Mouse (Mus musculus) MEL-GATA-1-ER (cell line): ENCODE results near the gene Dennd5b.
A peak's percentile ranks its signal among the peaks of the same experiment; 100 is the strongest.
"Not testable (repeated sequence)": the region's sequence is repeated elsewhere in the genome, so short reads cannot be mapped to it uniquely, and the experiment has no call there.

Experiments used
- DNase-seq: peaks from one replicate; pipeline ENCODE4 v3.0.0-alpha.2; 2012; ENCODE audit warnings: low read depth; ENCODE audit errors: extremely low read depth

Dennd5b gene

DNA sequence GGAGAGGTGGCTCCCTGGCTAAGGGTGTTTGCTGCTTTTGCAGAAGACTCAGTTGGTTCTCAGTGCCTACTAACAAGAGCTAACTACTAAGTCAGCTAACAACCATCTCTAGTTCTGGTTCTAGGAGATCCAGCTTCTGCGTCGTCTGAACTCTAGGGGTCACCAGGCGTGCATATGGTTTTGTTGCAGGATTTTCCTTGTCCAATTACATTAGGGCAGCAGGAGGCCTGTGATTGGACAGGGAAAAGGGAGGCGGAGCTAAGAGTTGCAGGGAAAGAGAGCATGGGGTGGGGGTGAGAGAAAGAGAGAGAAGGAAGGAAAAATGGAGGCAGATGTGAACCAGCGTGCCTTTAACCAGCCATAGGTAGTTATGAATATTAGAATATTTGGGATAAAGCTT, 83.0 kb downstream of the Dennd5b start:
- DNase-seq, result no peak

DNA sequence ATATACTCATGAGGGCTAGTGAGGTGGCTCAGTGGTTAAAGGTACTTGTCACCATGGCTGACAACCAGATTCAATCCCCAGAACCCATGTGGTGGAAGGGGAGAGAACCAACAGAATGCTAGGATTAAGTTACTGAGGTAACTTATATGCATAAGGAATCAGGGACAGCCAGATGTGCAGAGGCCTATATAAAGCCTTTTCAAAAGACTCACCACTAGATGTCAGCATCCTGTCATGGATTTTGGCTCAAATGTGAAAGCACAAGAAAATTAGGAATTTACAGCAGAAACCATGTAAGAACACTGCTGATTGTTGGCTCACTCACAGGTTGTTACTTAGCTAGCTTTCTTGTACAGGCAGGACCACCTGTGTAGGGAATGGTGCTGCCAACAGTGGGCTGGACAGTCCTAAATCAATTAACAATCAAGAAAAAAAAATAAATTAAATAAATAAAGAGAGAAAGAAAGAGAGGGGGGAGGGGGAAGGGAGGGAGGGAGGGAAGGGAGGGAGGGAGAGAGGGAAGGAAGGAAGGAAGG, 90.6 kb downstream of the Dennd5b start:
- peak; percentile 46 for DNase-seq

DNA sequence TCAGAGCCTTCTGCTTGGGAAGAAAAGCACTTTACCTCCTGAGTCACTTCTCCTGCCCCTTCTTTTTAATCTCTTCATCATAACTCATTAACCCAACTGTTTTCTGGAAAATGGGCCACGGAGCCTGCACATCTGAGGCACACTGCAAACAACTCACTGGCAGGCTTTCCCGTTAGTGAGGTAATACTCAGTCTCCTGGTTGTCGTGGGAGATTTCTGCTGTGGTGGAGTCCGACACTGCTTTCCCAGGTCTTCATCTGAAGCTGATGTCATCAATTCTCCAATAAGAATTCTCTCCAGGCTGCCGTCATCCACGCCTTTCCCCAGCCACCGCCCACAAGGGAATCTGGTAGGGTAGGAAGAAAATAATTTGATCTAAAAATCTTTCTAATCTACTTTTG, 96.5 kb downstream of the Dennd5b start:
- no peak for DNase-seq

DNA sequence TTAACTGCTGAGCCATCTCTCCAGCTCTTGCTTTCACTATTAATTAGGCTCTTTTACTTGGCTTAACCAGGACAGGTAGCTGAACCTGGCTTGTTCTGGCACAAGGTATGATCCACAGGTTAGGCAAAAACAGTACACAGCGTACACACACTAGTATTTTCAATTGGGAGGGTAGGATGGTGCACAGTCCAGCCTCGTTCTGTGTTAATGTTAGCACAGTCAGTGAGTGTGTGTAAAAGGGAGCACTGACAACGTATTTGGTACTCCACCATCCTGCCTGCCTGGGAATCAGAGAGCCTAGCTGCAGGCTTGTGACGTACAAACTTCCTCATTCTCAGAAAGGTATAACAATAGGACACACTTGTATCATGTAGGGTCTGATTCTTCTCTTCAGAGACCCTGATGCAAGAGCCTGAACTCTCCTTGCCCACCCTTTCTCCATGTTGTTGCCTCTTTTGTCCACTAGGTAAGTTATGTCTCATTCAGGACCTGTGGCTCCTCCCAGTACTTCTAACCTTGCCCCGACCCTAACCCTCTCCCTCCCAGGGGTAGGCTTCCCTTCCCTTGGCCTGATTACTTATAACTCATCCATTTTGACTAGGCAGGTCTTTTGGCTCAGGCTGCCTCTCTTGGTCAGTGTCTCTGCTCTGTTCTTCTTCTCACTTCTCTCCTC, 107.0 kb downstream of the Dennd5b start:
- no peak for DNase-seq

DNA sequence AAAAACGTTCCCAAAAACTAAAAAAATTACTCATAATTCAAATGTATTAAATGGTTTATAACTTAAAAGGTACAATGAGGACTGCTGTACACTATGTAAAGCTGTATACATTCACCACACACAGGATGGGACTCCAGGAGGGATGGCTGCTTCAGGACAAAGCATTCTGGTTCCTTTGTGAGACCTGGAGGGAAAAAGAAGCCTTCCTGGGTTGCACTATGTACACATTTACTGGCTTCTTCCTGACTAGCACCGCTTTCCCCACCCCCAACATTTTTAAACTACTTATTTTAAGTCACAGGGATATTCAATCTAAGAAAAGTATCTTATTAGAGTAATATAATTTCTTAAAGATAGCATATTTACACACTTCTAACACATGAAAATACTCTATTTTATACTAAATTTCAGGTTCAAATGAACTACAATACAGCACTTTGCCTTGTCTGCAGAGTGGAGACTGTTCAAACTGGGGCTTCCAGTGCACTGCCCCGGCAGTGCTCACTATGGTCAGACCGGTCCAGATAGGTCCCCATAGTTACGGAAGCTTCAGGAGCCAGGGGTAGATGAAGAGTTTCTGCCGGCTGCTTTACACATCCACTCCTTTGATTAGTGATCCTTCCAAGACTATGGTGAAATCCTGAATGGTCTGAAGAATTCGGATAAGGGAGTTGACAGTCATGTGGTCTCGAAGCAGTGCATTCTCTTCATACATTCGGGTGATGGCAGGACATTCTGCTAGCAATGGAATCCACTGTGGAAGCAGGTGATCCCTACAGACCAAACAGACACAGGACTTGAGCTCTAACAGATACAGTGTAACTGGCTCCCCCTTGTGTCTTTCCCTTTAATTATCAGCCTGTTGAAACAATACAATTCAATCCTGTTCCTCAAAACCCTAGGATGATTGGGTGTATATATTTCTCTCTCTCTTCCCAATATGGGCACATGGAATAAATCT, 108.1 kb downstream of the Dennd5b start:
- DNase-seq, result peak; percentile 49

DNA sequence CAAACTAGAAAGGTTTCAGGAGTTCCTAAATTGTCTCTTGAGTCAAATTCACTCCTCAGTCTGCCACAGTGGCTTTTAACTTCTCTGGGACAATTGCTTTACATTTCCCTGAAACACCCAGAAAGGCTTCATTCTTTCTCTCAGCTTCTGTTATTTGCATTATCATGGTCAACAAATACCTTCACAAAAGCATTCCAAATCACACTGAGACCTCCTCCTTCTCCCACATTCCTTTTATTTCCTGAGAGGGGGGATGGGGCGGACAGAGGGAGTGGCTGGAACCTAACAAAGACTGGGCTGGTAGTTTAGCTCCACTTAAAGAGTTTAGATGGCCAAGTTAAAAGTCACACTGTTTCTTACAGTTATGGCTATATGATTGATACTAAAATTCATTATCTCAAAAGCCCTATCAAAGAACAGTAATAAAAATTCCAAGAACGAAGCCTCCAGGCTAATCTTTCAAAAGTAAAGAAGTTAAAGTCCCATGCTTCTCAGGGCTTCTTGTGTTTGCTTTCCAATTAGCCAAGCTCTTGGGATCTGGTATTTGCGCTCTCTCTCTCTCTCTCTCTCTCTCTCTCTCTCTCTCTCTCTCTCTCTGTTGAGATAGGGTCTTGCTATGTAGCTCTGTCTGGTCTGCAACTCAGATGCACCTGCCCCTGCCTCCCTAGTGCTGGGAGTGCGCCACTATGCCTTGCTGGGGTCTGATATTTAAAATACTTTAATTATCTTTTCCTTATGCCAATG, 108.9 kb downstream of the Dennd5b start:
- no peak for DNase-seq

DNA sequence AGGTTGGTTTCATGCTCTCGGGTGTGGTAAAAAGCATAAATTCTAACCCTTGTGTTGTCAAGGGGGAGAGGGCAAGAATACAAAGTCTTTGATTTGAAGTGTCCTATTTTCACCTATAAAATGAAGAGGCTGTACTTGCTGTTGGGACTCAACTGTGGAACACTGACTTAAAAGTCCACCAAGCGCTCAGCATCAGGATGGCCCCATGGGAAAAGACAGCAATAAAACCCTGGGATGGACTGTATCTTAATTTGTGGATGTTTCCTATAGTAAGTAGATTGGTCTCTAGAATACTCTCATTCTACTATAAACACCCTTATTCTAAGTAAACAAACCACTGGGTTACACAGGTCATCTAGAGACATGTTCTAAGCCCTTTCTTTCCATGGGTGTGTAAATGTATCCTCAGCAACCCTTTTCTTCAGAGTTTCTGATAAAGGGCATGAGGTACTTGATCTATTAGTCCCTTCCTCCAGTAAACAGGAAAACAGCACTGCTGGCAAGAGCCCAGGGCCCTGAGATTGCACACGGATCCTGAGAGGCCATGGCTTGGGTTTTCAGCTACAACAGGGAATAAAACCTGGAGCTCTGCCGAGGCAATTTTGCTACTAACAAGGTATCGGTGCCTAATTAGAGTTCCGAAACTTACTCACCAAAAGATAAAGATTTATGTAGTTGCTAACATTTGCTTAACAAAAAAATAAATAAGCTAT, 109.7 kb downstream of the Dennd5b start:
- DNase-seq, result no peak

DNA sequence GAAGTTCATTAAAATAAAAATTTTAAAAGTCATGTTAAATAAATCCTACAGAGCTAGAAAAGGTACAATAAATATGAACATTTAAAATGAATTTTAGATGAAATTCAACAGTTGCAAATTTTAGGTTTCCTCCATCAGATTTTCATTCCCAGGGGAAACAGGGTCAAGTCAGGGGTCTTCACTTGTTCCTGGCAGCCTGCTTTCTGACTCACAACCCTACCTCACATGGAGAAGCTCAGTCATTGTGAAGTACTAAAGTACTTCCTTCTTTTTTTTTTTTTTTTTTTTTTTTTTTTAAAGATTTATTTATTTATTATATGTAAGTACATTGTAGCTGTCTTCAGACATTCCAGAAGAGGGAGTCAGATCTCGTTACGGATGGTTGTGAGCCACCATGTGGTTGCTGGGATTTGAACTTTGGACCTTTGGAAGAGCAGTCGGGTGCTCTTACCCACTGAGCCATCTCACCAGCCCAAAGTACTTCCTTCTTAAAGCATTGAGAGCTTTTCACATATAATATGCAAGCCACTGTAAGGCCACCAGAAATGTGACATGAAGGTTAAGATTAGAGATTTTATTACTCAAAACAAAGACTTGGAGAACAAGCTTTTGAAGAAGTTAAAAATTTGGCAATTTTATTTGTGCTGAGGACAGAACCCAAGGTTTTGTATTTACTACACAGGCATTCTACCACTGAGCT, 111.5 kb downstream of the Dennd5b start:
- DNase-seq, result not testable (repeated sequence)

DNA sequence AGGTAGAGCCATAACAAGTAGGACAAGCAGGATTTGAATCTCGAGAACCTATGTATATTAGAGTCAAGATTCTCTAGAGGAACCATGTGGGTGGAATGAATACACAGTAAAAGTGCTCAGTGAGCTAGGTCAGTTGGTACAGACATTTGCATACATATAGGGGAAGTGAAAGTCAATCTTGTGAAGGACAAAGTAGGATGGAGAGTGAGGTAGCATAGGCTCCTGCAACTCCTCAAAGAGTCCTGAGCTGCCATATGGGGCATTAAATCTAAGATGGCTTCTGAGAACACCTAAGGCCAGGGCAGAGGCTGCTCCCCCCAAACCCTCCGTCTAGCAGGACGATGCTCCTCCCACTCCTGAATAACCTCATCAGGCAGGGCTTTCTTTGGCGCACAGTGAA, 115.5 kb downstream of the Dennd5b start:
- DNase-seq, result no peak

DNA sequence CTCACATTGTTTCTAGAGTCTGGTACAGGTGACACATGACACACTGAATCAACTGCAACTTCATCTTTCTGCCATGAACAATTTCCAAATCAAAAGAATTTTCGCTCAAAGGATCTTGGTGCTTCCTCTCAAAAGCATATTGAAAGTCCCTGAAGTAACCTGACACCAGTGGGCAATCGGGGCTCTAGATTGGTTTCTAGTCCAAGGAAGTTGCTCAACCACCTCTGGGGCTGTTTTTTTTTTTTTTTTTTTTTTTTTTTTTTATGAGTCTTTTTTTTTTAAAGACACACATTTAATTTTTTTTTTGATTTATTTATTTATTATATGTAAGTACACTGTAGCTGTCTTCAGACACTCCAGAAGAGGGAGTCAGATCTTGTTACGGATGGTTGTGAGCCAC, 121.0 kb downstream of the Dennd5b start:
- no peak for DNase-seq

DNA sequence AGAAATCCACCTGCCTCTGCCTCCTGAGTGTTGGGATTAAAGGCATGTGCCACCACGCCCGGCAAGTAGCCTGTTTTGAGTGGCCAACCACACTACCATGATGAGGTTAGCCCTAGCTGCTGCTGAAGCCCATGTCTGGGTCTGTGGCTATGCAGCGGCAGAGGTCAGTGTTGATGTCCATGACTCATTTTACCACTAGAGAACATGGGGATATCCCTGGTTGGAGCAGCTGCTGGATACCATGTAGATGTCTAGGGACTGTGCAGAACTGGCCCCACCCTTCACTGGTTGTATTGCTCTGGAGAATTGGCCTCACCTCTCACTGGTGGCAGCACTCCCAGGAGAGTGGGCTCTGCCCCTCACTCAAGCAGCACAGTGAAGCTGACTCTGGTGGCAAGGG, 126.4 kb downstream of the Dennd5b start:
- no peak for DNase-seq

DNA sequence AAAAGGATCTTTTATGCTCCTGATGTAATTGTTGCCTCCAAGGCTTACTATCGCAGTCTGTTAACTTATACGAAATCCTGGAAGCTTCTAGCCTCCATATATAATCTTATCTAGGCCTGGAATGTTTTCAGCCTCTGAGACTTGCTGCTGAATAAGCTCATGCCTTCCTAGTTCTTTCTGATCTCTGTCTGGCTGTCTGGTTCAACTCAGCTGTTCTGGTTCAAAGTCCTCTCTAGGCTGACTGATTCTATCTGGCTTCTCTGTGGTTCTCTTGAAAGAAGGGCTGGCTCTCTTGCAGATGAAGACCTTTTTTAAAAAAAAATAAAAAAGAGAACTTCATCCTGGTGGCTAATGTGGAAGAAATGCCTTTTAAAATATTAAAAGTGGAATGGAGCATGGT, 128.6 kb downstream of the Dennd5b start:
- no peak for DNase-seq

DNA sequence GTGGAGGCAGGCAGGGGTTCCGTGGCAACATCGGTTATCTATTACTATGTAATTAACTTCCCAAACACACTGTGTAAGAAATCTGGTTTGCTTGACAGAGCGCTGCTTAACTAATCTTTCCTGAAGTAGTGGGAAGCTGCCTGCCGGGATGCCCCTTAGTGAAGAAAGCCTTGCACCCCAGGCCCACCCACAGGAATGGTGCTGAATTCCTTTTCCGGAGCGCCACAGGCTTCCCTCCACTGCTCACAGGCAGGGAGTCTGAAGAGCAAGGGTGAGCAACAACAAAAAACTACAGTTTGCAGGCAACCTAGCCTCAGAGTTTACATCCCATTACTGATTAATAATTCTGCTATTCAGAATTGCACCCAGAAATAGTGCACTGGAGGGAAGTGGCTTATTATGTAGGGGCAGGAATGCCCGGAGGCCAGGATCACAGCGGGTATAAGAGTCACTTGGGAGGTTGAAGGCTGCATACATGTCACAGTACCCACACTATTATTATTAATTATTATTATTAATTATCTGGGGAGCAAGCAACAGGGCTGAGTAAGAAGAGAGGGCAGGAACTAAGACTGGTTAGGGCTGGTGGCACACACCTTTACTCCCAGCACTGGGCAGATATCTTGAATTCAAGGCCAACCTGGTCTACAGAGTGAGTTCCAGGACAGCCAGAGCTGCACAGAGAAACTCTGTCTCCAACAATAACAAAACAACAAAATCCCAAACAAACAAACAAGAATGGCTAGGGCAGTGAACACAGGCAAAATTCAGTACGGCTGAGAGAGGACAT, 129.2 kb downstream of the Dennd5b start:
- DNase-seq, result no peak

DNA sequence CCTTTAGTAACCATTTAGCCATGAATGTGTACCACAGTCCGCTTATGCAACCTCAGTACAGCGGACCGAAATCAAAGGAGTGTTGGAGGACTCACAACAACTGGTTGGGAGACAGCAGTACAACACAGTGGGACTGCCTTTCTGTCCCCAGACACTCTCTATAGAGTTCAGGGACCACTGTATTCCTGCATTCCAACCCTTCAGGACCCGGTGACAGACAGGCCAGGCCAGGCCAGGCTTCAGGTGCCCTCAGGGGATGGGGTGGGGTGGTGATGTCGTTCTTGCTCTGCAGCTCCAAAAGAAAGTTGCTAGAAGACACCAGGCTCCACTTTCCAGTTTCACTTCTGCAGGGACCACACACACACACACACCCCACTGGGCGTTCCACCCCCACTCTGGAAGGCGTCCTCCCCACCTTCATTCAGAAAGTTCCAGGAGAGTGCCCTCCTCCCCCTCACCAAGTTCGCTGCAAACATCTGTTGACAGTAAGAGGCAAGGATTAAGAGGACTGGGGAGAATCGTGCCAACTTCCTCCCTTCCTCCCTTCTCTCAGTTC, 130.0 kb downstream of the Dennd5b start:
- no peak for DNase-seq

DNA sequence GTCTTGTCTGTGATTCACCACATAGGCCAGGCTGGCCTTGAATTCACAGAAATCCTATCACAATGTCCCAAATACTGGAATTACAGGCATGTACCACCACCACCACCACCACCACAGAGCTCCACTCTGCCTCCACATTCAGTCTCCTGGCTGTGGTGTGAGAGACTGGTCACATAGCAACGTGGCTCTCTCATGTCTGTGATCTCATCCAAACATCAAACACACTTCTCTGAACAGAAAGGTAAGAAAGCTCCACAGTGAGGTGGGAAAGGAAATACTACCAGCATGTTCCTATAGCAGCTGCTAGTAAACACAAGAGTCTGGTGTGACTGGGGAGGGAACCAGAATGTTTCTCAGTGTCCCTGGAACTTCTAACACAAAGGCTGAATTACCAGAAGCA, 140.2 kb downstream of the Dennd5b start:
- no peak for DNase-seq

DNA sequence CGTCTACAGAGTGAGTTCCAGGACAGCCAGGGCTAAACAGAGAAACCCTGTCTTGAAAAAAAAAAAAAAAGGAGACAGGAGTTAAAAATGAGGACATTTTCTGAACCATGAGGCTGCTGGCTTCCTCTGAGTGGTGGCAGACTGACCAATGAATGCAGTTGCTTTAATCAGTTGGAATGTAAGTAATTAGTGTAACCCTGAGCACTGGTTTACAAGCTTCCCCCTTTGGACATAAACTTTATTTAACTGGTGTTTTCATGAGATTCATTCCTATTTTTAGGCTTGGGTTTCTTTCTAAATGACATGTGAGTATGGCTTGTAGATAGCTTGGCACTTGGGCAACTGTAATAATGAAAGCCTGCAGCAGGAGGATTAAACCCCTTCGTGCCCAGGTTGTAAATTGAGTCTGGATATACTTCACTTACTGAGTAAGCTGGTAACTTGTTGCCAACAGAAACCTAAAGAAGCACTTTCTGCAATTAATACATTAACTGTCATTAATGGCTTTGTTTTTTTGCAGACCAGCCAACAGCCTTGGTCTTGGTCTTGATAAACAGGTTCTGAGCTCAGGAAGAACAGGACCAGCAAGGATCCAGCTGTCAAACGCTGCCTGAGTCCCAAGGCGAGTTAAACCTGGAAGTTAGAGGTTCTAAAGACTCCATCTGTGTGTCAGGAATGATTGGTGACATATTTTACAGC, 141.8 kb downstream of the Dennd5b start:
- DNase-seq, result no peak

DNA sequence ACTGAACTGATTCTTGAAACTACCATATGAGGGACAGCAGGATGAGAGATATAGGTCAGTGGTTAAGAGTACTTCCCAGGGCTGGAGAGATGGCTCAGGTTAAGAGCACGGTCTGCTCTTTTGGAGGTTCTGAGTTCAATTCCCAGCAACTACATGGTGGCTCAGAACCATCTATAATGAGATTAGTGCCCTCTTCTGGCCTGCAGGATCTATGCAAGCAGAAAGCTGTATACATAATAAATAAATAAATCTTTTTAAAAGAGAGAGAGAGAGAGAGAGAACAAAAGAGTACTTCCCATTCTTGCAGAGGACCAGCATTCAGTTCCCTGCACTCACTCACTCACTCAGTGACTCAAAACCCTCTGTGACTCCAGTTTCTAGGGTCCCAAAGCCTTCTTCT, 142.8 kb downstream of the Dennd5b start:
- no peak for DNase-seq

DNA sequence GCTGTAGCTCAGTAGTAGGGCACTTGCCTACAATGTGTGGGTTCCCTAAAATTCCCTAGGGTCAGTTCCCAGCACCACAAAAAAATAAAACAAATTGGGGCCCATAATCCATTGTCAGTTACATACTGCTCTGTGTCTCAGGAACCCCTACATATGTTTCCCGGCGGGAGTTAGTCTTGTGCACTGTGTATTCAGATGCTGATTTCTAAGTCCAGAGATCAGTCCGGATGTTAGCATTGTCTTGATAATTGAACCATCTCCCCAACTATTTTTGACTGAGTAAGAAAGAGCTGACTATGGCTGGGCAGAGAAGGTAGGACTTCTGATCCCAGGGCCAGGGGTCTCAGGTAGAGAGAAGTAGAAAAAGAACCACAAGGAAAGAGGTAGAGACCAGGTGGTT, 144.4 kb downstream of the Dennd5b start:
- no peak for DNase-seq
